Mouse (Mus musculus) left cerebral cortex, adult 11 months (tissue): ENCODE results near the gene Rho.

Experiments used
- DNase-seq: peaks from one replicate; pipeline ENCODE4 v3.0.0; 2022; ENCODE audit warnings: low spot score

Rho gene

DNA sequence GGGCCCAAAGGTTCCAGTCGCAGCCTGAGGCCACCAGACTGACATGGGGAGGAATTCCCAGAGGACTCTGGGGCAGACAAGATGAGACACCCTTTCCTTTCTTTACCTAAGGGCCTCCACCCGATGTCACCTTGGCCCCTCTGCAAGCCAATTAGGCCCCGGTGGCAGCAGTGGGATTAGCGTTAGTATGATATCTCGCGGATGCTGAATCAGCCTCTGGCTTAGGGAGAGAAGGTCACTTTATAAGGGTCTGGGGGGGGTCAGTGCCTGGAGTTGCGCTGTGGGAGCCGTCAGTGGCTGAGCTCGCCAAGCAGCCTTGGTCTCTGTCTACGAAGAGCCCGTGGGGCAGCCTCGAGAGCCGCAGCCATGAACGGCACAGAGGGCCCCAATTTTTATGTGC is at the start of gene Rho:
Rho (plus strand) TSS at position 110 of the 400 bp plus-strand sequence.
- DNase-seq: no peak

DNA sequence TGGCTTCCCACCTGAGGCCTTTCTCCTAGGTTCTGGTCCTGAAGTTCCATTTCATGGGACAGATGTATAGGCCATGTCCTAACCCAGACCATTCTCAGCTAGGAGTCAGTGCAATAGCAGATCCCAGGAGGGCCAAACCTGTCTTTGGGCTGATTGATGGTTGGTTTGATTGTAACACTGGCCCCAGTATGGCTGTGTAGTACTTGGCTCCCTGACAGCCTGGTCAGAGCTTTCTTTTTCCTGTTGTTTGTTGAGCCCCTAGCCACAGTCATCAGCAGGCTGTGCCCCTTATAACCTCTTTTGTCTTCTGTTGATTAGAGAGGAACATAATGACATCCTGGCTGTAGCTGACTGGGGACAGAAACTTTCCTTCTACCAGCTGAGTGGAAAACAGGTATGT is 47.5 kb upstream of the Rho start:
- no peak for DNase-seq

- DNase-seq: no peak
These were observed 44.7 kb upstream of the Rho start for GRCm38 (mm10) chr6:115886894-115887293.

- DNase-seq: no peak
These were observed 43.3 kb upstream of the Rho start for GRCm38 (mm10) chr6:115888296-115888695.

- no peak for DNase-seq
These were observed 40.9 kb upstream of the Rho start for GRCm38 (mm10) chr6:115890601-115891000.

DNA sequence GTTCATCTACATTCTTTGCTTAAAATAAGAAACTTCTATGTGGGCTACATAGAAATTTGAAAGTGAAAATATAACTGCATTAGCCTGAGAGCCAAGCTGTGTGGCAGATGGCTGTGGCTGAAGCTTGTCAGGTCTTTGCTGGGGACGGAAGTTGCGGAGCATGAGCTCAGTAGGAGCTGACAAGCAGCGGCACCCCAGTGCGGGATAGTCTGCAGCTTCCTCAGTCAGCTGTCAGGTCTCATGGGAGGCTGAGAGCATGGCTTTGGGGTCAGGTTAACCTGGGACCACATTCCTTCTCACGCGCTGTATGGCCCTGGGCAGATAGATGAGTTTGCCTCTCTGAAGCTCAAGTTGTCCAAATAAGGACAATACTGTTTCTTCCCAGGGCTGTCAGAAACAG is 40.5 kb upstream of the Rho start:
- DNase-seq: no peak

DNA sequence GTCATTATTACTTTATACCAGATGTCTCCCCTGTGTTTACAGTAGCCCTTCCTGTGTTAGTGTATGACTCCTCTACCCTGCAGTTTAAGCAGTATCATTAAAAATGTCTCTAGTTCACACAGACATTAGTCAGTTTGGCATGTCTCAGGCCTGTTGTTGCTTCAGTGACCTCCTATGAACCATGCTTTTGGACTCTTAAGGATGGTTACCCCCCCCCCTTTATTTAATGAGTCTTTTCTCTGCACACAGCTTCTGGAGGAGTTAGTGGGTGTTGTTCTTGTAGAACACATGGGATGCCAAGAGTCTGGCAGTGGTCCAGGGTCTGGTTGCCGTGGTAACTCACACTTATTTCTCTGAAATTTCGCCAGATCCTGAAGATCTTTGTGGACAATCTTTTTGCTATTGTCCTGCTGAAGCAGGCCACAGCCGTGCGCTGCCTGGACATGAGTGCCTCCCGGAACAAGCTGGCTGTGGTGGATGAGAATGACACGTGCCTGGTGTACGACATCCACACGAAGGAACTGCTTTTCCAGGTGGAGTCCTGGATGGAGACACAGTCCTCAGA is 40.0 kb upstream of the Rho start:
- DNase-seq: peak; percentile 64

GRCm38 (mm10) chr6:115892363-115892762 is 39.2 kb upstream of the Rho start:
- no peak for DNase-seq

GRCm38 (mm10) chr6:115896346-115896745 is 35.2 kb upstream of the Rho start:
- no peak for DNase-seq

- DNase-seq: no peak
These were observed 34.4 kb upstream of the Rho start for GRCm38 (mm10) chr6:115897117-115897516.

DNA sequence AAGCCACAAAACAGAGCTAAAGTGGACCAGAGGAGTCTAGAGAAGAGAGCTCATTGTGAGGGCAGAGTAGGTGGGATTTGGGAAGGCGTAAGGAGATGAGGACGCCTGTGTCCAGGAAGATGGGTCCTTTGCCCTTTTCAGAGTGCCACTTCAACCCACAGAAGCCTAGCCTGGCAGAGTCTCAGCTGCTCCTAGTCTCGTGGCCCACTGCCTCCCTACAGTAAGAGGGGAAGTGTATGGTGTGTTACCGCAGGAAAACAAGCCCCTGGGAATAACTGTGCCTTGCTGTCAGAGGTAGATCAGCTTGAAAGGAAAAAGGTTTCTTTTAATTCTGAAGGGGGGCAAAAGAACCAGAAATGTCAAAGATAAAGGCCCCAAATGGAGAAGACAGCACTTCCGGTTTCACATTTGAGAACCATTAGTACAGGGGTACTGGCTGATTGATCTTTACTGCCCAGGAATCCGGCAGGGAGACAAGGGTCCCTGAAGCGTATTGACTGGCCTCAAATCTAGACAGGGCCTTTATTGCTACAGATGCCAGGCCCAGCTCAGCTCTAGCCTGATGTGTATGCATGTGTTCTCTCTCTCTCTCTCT is 33.5 kb upstream of the Rho start:
- DNase-seq: no peak

DNA sequence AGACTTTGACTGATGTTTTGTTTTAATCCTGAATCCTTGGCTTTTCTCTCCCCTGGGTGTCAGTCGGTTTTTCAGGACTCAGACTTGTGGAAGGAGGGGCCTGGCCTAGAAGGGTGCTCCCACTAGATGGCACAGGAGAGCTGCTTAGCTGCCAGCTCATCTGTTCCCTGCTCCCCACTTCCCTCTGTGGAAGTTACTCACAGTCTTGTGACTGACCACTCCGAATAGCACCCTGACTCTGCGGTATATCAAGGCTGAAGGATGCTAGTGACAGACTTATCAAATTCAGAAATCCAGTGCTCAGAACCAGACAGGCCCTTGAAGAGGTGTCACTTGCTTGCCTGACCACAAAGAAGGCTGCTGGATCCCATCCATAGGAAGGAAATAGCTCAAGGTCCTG is 30.5 kb upstream of the Rho start:
- peak; percentile 74 for DNase-seq

DNA sequence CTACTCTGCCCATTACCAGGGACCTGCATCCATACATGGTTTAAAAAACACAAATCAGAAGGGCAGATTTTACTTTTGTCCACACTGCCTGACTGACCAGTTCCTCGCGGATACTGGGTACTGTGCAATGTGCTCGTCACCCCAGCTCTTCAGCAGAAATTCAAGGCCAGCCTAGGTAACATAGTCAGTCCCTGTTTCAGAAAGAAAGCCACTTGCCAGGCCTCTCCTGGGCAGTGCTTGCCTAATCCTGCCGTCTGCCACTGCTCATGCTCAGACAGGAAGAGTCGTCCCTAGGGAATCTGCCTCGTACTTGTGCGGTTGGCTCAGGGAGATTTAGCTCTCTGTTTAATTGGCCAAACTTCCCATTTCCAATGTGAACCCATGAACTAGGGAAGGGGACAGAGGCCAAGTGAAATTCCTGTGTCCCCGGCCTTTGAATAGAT is 30.0 kb upstream of the Rho start:
- DNase-seq: no peak

DNA sequence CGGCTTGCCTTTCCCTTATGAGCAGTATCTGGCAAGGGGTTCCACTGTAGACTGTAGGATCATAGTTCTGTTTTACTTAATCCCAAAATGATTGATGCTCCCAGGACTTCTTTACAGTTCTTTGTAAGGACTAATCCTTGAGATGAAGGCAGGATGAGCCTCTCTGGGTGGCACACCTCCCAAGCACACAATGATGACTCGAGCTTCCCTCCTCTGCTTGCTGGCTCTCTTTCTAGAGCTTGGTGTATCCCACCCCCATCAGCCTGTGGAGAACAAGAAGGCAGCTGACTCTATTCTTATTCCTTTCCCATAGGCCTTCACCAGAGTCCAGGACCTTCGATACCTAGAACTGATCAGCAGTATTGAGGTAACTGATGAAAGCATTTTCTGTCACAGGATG is 29.0 kb upstream of the Rho start:
- DNase-seq: no peak

GRCm38 (mm10) chr6:115905568-115905967 is 26.0 kb upstream of the Rho start:
- DNase-seq: no peak

DNA sequence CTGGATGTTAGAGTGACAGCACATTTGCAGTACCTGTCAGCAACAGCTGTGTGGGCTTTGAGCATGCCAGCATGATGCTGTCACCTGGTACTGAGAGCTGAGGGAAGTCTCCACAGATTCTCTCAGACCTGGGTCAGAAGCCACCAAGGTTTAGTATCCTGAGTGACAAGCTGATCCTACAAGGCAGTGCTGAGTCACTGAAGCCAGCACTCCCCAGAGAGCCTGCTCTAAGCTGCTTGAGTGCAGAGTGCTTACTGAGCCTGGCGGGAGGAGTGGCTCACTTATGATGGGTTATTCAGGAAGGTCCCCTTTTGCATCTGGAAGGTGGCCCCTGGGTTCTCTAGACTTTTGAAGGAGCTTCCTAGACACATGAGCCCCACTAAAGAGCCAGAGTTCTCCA is 25.1 kb upstream of the Rho start:
- no peak for DNase-seq

DNA sequence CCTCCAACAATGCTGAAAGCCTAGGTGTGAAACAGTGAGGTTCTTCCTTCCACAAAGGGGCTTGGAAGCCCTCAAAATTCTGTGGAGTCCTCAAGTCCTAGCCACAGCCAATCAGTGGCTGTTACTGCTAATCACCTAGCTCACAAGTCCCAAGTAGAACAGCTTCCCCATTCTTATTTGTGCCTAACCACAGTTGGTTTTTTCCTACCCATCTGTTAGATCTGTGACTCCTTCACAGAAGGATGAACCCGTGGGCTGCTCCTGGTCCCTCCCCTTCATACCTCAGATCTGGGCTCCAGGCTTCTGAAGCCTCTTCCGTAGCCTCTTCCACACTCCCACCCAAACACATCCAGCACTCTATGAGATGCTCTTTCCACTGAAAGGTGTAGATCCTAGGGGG is 24.7 kb upstream of the Rho start:
- DNase-seq: no peak

- no peak for DNase-seq
These were observed 23.0 kb upstream of the Rho start for GRCm38 (mm10) chr6:115908421-115908982.

DNA sequence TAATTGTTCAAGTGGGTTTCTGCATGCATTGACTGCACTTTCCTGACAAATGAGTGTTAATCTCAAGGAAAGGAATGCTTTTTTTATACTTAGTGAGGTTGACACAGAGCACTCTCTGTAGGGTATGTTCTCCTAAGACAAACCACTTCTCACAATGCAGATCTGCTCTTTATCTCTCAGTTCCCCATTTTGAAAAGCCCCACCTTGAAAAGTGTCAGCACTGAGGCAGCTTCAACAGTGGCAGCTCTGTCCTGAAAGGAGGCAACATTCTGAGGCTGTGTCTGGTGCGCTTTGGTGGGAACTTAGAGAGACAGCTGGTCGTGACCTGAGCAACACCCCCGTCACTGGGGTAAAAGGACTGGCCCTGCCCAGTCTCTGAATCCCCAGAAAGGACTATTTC is 22.5 kb upstream of the Rho start:
- no peak for DNase-seq

DNA sequence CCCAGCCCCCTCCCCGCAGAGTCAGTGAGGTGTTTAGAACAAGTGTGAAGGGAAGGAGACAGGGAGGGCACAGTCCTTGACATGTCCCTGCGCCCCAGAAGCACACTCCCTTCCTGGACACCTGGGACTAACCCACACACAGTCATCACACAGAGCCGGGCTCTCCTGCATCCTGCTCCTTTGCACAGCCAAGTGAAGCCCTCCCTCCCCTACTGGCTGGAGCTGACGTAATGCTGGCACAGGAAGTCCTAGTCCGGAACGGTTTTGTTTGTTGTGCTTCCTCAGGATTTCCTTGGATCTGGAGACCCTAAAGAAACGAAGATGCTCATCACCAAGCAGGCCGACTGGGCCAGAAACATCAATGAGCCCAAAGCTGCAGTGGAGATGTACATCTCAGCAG is 21.6 kb upstream of the Rho start:
- DNase-seq: no peak

GRCm38 (mm10) chr6:115911763-115912162 is 19.8 kb upstream of the Rho start:
- DNase-seq: no peak

DNA sequence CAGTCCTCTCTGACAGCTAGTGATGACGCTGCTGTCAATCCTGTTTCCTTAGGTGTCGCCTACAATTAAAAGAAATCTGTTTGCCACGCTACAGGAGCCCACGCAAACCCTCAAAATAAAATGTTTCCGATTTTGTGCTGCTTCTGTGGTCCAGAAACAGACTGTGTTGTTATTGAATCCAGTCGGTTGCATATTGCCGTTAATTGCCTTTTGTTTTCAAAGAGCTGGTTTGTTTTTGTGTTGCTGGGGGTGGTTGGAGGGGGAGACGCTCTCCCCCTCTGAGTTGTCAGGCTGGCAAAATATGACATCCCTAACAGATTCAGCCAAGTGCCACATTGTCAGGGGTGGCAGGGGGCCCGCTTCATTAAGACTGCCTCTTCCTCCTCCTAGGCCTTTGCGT is 18.1 kb upstream of the Rho start:
- DNase-seq: no peak

DNA sequence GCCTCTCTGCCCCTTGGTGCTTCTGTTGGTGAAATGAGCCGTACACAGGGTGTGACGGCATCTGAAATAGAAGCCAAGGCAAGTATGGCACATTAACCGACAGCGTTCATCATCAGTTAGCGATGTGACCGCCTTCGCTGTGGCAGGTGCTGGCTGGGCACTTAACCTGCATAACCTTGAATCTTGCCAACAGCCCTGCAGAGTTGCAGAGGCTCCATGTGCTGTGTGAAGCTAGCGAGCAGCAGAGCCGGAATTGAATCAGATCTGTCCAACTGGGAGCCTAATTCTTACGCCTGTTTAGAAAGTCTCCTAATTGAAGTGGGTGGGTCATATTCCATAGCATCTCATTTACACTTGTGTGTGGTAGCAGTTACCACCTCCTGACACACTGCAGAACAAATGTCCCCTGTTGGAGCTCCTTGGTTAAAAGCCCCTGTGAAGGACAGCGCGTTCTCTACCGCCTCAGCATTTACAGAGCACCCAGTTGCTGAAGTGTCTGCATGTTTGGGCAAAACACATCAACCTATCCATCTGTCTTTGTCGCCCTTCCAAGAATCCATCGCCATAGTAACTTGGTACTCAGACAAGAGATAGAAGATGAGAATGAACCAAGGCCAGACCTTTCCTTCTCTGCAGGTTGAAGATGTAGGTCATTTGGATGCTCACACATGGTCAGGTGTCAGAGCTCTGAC is 16.9 kb upstream of the Rho start:
- peak; percentile 65 for DNase-seq
